Comparison of ENCODE assay signal across 9 mouse cellular contexts in the genomic region with DNA sequence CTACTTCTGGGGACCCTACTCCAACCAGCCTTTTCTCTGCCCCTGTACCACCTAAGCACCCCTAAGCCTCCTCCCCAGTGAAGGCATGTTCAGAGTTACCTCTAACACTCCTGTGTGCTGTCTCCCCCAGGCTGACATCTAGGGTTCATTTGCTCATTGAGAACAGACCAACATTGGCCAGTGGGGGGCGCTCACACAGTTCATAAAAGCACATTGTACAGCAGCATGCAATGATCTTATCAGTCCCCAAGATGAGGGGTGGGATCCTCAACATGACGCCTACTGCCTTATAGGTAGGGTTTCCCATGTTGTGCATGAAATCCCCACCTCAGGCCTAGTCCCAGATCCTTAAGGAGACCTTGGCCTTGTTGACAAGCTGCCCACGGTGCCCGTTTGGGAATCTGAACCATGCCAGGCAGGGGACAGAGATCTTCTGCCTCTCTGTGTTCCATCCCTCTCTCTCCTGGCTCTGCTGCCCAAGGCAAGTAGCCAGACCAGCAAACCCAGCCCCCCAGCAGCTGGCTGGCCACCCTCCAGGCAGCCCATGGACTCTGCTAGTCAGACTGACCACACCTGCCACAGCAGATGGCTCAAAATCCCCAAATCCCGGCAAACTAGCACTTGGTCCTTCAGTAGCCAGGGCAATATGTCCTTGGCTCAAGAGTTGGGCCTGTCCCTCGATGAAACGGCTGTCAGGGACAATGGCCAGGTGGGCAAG. TPM values are rescaled to one million over a fixed set of nuclear protein-coding genes. Genes with fewer than 3 reads are reported as not detected.
DNase-seq lines count a peak whose midpoint lies in the region; ATAC-seq and TF ChIP-seq lines count a peak whose summit lies in the region.
"Had no signal": no experiment of that assay in that cellular context is flagged by ENCODE, and none has a peak within 500 bp of the region (broad histone marks: within the 10 kb centered on the region; RNA-seq: fewer than 3 reads in every experiment).

No protein-coding gene starts in this region.

- 62% methylated on average over 7 of the region's 7 CpGs for WGBS in hindbrain, embryonic 11.5 days
- WGBS in hindbrain, embryonic 12.5 days, result 57% methylated on average over 7 of the region's 7 CpGs

- peak; percentile 84 for DNase-seq in hindbrain, embryonic 11.5 days (ENCODE audit: low spot score)
- DNase-seq in CD8-positive naive resting alpha-beta T cell, adult 2 months (ENCODE audit: low read depth in 2 of 2, low spot score in 2 of 2), result peak; percentile 7 to 14
- peak; percentile 71 for DNase-seq in brain, embryonic 14.5 days (ENCODE audit: low read depth)
- DNase-seq in layer of hippocampus, postnatal 14 days (ENCODE audit: low spot score in 2 of 2), result peak; percentile 82 to 87

- H3K4me1 ChIP-seq in hindbrain, embryonic 11.5 days (replicated peaks; ENCODE audit: control insufficient read depth, insufficient read depth, low read length), result no peaks in the 10 kb centered on the region
- H3K4me1 ChIP-seq in hindbrain, embryonic 12.5 days, result no peaks in the 10 kb centered on the region

- peak; percentile 67; the same call in 1 of the 2 replicates for TF ChIP-seq CTCF in brain, embryonic 14.5 days (IDR thresholded peaks at IDR 0.05; ENCODE audit: borderline replicate concordance, extremely low read depth, insufficient read depth, insufficient read length)

- H3ac ChIP-seq in myocyte (ENCODE audit: control insufficient read depth, insufficient read length), result no peak overlapping the region

- no peak overlapping the region for H3K4me3 ChIP-seq in hindbrain, embryonic 11.5 days (ENCODE audit: low read depth, low read length)
- H3K4me3 ChIP-seq in hindbrain, embryonic 12.5 days, result no peak overlapping the region
- H3K4me3 ChIP-seq in myocyte, result no peak overlapping the region
- H3K4me3 ChIP-seq: embryonic facial prominence, embryonic 15.5 days had no signal

- no peak overlapping the region for H3K4me2 ChIP-seq in hindbrain, embryonic 11.5 days (replicated peaks; ENCODE audit: low read depth, low read length)
- no peak overlapping the region for H3K4me2 ChIP-seq in hindbrain, embryonic 12.5 days (replicated peaks)
- no peak overlapping the region for H3K4me2 ChIP-seq in myocyte (ENCODE audit: low read depth)
- H3K4me2 ChIP-seq: embryonic facial prominence, embryonic 15.5 days had no signal

- no peak overlapping the region for H3K27ac ChIP-seq in hindbrain, embryonic 11.5 days (ENCODE audit: low read depth, low read length)
- H3K27ac ChIP-seq in hindbrain, embryonic 12.5 days, result no peak overlapping the region
- H3K27ac ChIP-seq: embryonic facial prominence, embryonic 15.5 days had no signal

- H3K9ac ChIP-seq in hindbrain, embryonic 11.5 days (ENCODE audit: low read depth, low read length), result no peak overlapping the region
- H3K9ac ChIP-seq in hindbrain, embryonic 12.5 days, result no peak overlapping the region
- H3K9ac ChIP-seq: embryonic facial prominence, embryonic 15.5 days had no signal

- no peak for ATAC-seq in hindbrain, embryonic 11.5 days (ENCODE audit: low FRiP score)
- ATAC-seq in hindbrain, embryonic 12.5 days (ENCODE audit: low FRiP score), result no peak; the same call in 1 of the 2 replicates
- ATAC-seq in frontal cortex, adult (ENCODE audit: low TSS enrichment), result peak; percentile 59; the same call in 1 of the 2 replicates
- no peak for ATAC-seq in inflammation-experienced regulatory T-cells, adult 6 months

- H3K27me3 ChIP-seq in hindbrain, embryonic 11.5 days (ENCODE audit: control insufficient read depth, insufficient read depth, low read length), result no peaks in the 10 kb centered on the region
- H3K27me3 ChIP-seq in hindbrain, embryonic 12.5 days, result no peaks in the 10 kb centered on the region; the same call in 1 of the 2 replicates
- peaks cover 10% of the 10 kb centered on the region for H3K27me3 ChIP-seq in myocyte (ENCODE audit: control insufficient read depth, insufficient read depth, insufficient read length)
- H3K27me3 ChIP-seq: embryonic facial prominence, embryonic 15.5 days had no signal

- H3K36me3 ChIP-seq in hindbrain, embryonic 11.5 days (ENCODE audit: control insufficient read depth, insufficient read depth, low read length), result no peaks in the 10 kb centered on the region
- no peaks in the 10 kb centered on the region for H3K36me3 ChIP-seq in hindbrain, embryonic 12.5 days
- H3K36me3 ChIP-seq in myocyte (ENCODE audit: control insufficient read depth, insufficient read depth), result no peaks in the 10 kb centered on the region
- H3K36me3 ChIP-seq: embryonic facial prominence, embryonic 15.5 days had no signal

- no peaks in the 10 kb centered on the region for H3K79me2 ChIP-seq in myocyte (ENCODE audit: control insufficient read depth, insufficient read depth)

- H3K9me3 ChIP-seq in hindbrain, embryonic 11.5 days (ENCODE audit: control insufficient read depth, low read length), result no peaks in the 10 kb centered on the region
- no peaks in the 10 kb centered on the region for H3K9me3 ChIP-seq in hindbrain, embryonic 12.5 days (replicated peaks)
- H3K9me3 ChIP-seq: embryonic facial prominence, embryonic 15.5 days had no signal

- no peak for TF ChIP-seq POLR2A in brain, embryonic 14.5 days (IDR thresholded peaks at IDR 0.05; ENCODE audit: borderline replicate concordance, extremely low read depth, insufficient read depth, insufficient read length, poor library complexity, severe bottlenecking)
- TF ChIP-seq POLR2A in myocyte (IDR thresholded peaks at IDR 0.05; ENCODE audit: insufficient read length, low read depth), result no peak

TF ChIP-seq in myocyte, 11 proteins besides CTCF, POLR2A, EP300 and RAD21:
- TF ChIP-seq USF1 (IDR thresholded peaks at IDR 0.05; ENCODE audit: low read depth), result no peak
- peak; percentile 71 for TF ChIP-seq TCF12 (IDR thresholded peaks at IDR 0.05; ENCODE audit: insufficient read depth, poor library complexity, severe bottlenecking)
- no peak for TF ChIP-seq CEBPB (IDR thresholded peaks at IDR 0.05; ENCODE audit: insufficient read depth, poor library complexity, severe bottlenecking)
- TF ChIP-seq MYOG (IDR thresholded peaks at IDR 0.05; ENCODE audit: control insufficient read depth in 1 of 3, insufficient read depth in 1 of 3, insufficient read length in 2 of 3, low read depth in 2 of 3), result peak; percentile 2 to 96 (median 95)
- no peak for TF ChIP-seq REST (IDR thresholded peaks at IDR 0.05; ENCODE audit: insufficient read depth, insufficient read length)
- peak in 2 of 3 experiments; percentile 94 to 98 for TF ChIP-seq MYOD1 (IDR thresholded peaks at IDR 0.05; ENCODE audit: control insufficient read depth in 1 of 3, insufficient read length in 2 of 3, low read depth in 2 of 3)
- TF ChIP-seq POLR2AphosphoS2 (IDR thresholded peaks at IDR 0.05; ENCODE audit: insufficient read length, low read depth), result no peak
- TF ChIP-seq TCF3 (IDR thresholded peaks at IDR 0.05; ENCODE audit: insufficient read length, low read depth), result peak; percentile 86
TF ChIP-seq in myocyte: peak in this region for 4.

RNA-seq across cellular contexts. Expression of a gene that starts 11.9 kb away (rescaled TPM):
- polyA plus RNA-seq in hindbrain, embryonic 11.5 days (2014; fragmentation: Nextera tagmentation; extraction: Ambion mirVana), result 0.07 and 0.12 TPM in 2 replicates
- 0.14 TPM in 1 of 2 replicates, not detected in the other for polyA plus RNA-seq in hindbrain, embryonic 12.5 days (2016; fragmentation: Nextera tagmentation; extraction: Ambion mirVana)
- 0.22 and 0.25 TPM in 2 replicates for polyA plus RNA-seq in brain, embryonic 14.5 days (2012; rRNA removed)
- under 1 TPM; 0.14 to 0.16 TPM for total RNA-seq in layer of hippocampus, postnatal 14 days (2021)
- not detected for polyA plus RNA-seq in myocyte (2012; fragmentation: generic; extraction: Trizol)
- polyA plus RNA-seq in inflammation-experienced regulatory T-cells, adult 6 months (2017; shearing (Covaris generic)), result not detected

RNA-seq across cellular contexts. Expression of a gene that starts 54.6 kb away (rescaled TPM):
- polyA plus RNA-seq in hindbrain, embryonic 11.5 days (2014; fragmentation: Nextera tagmentation; extraction: Ambion mirVana), result 1.3 and 1.8 TPM in 2 replicates
- 1.0 and 1.7 TPM in 2 replicates for polyA plus RNA-seq in hindbrain, embryonic 12.5 days (2016; fragmentation: Nextera tagmentation; extraction: Ambion mirVana)
- polyA plus RNA-seq in brain, embryonic 14.5 days (2012; rRNA removed), result 1.1 and 1.4 TPM in 2 replicates
- total RNA-seq in layer of hippocampus, postnatal 14 days (2021), result 1 to 10 TPM; 3.3 to 4.6 TPM
- not detected for polyA plus RNA-seq in myocyte (2012; fragmentation: generic; extraction: Trizol)
- polyA plus RNA-seq in inflammation-experienced regulatory T-cells, adult 6 months (2017; shearing (Covaris generic)), result not detected

Comparison
In these comparisons a context has a peak if more than half of its experiments do, and no peak if none do; other contexts are left out.
1. DNase-seq: peak in every context shown above with its lines; median percentile 84 in layer of hippocampus, postnatal 14 days; 84 in hindbrain, embryonic 11.5 days; 71 in brain, embryonic 14.5 days; 10 in CD8-positive naive resting alpha-beta T cell, adult 2 months.